Mouse (Mus musculus) cortical plate, adult 2 months (tissue): ENCODE measurements around the gene Tomm20l.

Source experiments
- CTCF ChIP-seq: fragments of 200-500 bp; IDR thresholded peaks from 2 replicates; pipeline ENCODE4 v1.5.1; 2011; ENCODE audit warnings: mild to moderate bottlenecking, control low read depth, low read length; ENCODE audit not compliant: insufficient read depth; ENCODE audit errors: extremely low read depth
- POLR2A ChIP-seq: fragments of 200-500 bp; IDR thresholded peaks from 2 replicates; pipeline ENCODE4 v1.6.1; 2011; ENCODE audit warnings: mild to moderate bottlenecking, low read length, control low read depth; ENCODE audit not compliant: insufficient read depth; ENCODE audit errors: extremely low read depth

- no peak for TF ChIP-seq POLR2A
- peak; percentile 27 for TF ChIP-seq CTCF
Observed at GRCm38 (mm10) chr12:71073113-71073730, 38.0 kb upstream of the Tomm20l start.
